Mouse (Mus musculus) mature B cell (primary cell): ENCODE data around the gene Gjd3.

Experiments used
- in situ Hi-C: fragments of 300-500 bp; cut with MboI; formaldehyde crosslinking; loops from 2 replicates; pipeline ENCODE4 v1.14.3; 2019

The Gjd3 gene

DNA sequence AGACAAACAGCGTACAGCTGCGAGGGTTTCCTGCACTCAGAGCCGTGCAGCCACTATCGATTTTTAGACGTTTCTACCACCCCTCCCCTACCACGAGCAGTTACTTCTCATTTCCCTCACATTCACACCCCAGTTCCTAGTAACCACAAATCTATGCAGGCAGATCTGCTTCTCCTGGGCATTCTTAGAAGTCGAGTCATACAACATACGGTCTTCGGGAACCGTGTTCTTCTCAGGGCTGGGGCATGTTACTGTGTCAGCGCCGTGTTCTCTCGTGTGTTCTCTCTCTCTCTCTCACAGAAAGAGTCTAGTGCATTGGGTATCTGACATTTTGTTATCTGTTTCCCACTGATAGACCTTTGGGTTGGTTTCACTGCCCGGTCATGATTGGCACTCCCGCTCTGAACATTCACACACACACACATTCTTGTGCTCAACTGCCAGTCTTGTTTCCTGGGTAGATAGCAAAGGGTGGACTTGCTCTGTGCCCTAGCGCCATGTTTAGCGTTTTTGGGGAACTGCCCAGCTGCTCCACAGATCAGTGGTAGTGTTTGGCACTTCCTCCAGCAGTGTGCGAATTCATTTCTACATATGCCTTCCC is 34.7 kb downstream of the Gjd3 start:
- in situ Hi-C loops = no loop called here

DNA sequence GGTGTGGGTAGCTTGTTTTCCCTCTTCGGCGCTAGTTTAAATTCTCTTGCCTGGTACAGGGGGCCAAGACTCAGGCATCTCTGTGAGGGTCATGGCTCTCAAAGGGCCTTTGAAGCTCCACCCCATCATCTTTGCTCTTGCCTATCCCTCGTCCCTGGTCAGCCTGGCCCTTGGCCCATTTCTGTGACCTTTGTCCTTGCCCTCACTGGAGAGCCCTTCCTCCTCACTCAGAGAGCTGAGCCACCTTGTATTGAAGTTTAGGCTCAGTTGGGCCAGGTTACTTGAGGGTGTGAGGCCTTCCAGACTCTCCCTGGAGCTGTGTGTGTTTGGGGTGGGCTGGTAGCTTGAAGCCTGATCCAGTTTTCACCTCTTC is 37.2 kb downstream of the Gjd3 start:
- in situ Hi-C loops = no loop called here

DNA sequence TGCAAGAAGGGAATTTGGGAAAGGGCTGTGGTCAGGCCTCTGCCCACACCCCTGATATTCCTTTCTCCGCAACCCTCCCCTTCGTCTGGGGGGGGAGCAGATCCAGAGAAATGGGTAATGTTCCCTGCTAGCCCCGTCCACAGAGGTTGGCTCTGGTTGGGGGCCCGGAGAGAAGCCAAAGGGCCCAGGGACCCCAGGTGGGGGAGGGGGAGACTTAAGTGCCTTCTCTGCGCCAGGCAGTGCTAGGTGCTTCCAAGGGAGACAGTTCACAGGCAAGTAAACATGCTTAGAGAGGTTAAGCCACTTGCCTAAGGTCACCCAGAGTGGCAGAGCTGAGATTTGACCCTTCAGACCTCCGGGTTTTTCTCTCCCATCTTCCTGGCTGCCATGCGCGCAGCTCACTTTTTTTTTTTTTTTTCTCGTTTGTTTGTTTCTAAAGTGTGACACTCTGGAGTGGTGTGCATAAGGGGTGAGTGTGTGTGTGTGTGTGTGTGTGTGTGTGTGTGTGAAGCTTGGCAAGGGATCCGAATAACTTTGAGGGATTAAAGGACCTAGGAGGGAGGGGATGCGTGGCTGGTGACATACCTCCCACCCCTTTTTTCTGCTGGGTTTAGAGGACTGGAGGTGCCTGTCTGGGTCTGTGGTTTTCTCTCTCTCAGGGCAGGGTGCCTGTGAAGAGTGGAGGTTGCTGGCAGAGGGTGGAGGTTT is 37.8 kb downstream of the Gjd3 start:
- in situ Hi-C loops = no loop called here

DNA sequence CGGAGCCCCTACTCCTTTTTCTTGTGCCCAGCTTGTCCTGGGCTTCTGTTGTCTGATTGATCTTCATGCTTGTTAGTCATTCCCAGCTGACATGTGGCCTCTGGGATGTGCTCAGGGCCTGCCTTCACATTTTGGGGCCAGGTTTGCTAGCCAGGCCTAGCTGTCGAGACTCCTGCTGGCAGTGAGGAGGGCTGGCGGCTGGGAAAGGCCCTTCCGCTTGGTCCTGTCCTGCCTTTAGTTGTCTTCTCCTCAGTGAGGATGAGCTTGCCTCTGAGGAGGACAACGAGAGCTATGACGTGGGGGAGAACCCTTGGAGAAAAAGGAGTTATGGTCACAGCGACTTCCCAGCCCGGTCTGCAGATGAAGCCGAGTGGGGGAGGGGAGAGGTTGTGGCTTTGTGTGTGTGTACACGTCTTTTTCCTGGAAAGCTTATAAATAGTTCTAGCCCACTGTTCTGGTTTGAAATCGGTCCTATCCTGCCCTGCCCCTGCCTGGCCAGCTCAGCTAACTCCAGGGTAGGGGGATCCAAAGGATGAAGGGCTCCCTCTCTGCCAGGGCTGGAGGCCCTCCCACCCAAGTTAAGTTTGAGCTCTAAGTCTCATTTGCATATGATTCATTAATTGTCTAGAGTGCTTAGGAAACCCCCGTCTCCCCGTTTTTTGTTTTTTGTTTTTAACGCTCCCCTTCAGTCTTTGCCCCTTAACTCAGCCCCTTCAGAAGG is 38.9 kb downstream of the Gjd3 start:
- in situ Hi-C loops = no loop called here

DNA sequence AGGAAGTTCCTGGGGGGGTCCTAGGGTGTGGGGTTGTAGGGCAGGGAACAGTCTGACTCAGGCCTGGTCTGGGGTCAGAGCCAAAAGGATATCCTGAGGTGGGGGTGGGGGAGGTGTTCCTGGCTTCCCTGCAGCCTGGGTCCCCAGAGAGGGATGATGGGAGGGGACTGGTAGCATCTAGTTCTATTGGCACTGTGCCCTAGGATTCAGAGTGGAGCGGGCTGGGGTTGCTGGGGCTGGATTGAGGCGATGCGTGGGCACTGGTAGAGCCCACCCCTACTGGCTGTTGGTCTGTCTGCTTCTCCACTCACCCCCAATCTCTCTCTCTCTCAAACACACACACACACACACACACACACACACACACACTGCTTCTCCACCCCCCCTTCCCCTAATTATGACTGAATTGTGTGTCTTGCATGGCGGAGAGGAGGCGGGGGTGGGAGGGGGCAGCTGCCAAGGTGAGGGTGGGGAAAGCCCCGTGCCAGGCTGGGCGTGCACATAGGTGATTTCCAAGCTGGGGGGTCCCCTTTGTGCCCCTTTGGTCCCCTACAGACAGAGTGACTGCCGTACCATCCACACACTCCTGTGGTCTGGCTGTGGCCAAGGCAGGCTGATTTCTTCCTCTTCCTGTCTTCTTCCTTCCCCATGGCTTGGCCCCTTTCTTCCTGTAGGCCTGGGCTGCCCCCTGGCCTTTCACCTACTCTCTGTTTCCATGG is 39.7 kb downstream of the Gjd3 start:
- in situ Hi-C loops = no loop called here

DNA sequence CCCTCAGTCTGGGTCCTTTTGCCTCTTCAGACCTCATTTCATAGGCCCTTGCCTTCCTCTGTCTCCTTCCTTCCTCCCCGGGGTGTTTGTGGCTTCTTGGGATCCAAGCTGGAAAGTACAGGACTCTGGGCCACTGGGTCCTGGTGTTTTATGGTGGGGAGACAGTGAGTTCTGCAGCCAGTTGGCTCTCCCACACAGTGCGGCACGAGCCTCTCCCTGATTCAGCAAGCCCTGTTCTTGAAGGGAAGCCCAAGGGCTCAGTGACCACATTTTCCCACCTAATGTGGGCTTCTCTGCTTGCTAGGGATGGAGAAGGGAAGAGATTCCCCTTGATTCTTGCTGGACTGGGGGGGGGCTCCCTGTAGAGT is 40.3 kb downstream of the Gjd3 start:
- in situ Hi-C loops = no loop called here

DNA sequence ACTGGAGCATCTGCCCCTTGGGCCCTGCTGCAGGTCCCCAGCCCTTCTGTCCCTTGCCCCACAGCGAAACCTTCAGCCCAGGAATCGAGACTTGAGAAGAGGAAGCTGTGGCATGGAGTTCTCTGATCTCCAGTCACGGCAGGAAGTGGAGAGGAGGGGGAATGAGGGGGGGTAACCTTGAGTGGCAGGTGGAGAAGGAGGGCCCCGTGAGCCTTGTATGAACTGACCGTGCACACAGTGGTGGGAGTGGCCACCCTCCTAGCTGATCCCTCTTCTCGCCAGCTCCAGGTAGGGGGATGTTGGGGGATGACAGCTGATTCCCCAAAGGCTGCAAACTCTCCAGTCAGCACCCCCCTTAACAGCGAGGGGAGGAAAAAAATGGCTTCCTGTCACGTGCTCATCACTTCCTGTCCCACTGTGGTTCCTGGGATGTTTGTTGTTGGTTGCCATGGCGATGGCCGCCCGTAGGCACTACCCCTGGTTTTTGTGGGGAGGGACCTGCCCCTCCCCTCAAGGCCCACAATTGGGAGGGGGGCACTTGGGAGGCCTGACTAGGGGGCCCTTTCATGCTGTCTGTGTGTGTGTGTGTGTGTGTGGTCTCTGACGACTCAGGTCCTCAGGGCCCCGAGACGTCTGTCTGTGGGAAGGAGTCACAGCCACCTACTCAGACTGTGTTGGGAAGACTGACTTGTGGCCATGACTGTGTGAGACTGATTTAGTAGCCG is 40.8 kb downstream of the Gjd3 start:
- in situ Hi-C loops = no loop called here

DNA sequence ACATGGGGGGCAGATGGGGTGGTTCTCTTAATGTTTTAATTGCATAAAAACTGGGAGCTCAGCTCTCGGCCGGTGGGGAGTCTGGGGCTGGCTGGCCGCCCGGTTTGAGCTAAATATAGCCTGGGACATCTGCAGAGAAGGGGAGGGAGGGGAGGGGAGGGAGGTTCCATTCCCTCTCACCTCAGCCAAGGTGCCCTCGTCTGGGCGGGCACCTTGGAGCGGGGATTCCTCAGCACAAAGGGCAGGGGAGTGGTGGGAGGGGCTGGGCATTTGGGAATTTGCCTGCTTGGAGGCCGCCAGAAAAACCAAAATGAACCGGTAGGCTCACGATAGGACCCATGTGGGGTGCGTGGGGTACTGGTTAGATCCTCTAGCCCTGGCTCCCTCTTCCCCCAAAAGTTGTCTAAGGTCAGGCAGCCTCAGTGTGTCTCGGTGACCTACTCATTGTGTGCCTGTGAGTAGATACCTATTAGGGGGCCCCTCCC is 41.4 kb downstream of the Gjd3 start:
- in situ Hi-C loops = no loop called here

DNA sequence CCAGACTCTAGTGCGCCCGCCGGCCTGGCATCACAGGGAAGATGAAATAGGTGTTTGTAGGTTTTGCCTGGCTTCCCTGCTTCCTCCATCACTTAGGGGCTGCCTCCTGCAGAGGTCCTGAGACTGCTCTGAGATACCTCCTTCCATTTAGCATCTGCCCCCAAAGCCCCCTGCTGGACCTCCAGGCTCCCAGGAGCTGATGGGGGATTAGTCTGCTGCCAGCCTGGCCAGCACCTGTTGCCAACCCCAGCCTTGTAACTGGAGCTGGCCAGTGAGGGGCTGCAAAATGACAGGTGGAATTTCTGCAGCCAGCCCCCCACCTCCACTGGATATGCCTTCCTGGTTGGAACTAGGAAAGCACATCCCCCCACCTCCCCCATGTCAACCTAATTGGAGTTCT is 42.0 kb downstream of the Gjd3 start:
- in situ Hi-C loops = no loop called here

DNA sequence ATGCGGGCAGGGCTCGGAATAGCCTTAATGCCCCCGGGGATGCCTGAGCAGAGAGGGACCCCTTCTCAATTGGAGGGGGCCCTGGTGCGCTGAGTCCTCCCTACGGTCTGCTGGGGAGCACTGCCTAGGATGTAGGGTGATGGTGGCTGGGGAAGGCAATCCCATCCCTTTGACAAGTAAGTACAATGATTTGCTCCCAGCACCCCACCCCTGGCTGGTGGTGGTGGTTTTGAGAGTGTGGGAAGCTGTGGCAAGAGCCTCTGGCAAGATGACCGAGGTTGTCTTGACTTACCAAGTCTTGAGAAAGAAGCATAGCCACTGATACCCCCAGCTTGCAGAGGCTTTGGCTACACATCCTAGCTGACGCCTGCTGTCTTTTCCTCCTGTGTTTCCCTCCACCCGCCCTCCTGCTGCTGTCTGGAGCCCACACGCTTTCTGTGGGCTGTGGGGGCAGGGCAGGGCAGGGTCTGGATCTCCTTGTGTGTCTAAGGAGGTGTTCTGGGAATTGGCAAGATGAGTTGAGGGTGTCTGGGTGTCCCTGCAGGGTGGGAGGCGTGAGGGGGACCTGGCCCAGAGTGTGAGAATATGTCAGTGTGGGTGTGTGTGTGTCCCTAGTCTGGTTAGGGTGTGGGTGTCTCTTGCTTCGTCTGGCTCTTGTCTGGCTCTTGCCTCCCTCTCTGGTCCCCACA is 42.7 kb downstream of the Gjd3 start:
- in situ Hi-C loops = loop anchor here (5.0 kb wide), 1 partner anchor 32 kb away; no protein-coding TSS in a partner anchor

DNA sequence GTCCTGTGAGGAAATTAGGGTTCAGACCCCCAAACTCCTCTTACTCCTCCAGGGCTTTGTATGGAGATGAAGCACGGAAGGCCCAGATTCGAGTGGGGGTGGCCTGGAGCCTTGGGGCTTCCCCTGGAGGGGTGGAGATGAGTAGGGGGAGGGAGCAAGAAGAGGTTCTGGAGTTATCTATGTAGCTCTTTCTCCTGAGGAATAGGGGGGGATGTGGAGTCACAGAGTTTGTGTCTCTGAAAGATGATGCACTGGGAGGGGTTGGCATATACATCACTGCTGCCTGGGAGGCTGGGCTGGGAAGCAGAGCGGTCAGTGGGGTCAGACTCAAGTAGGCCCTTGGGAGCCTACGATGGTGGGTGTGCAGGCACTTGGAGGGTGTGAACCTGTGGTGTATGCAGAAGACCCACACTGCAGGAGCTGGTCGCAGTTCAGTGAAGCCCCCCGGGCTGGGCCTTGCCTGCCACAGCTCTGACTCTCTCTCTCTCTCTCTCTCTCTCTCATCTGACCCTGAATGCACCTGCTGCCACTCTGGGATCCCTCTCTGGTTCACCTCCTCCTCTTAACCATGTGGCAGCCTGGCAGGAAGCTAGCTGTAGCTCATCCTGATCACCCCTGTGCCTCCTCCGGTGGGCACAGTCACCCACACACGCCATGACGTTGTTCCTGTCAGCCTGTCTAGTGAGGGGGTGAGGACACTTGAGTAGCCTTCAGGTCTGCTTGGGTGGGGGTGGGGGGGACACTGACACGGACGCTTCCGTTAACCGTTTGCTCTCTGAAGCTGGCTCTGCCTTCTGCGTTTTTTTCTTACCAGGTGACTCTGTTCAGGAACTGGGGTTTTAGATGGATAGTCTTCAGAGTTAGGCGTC is 43.5 kb downstream of the Gjd3 start:
- in situ Hi-C loops = loop anchor here (5.0 kb wide), 1 partner anchor 33 kb away; no protein-coding TSS in a partner anchor

DNA sequence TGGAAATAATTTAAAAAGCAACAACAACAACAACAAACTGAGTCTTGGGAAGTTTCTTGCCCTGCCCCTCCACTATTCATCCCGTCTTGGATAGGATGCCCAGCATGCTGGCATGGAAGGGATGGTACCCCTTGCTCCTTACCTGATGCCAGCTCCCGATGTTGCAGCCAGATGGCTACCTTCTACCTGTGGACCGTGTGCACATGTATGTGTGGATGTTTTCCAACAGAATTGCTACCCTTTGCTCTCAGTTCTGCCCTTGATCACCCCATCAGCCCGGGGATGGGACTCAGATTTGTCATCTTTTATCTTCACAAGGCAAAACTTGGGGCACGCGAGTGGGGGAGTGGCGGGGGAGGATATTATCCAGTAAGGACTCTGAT is 44.1 kb downstream of the Gjd3 start:
- in situ Hi-C loops = loop anchor here (5.0 kb wide), 1 partner anchor 34 kb away; no protein-coding TSS in a partner anchor

DNA sequence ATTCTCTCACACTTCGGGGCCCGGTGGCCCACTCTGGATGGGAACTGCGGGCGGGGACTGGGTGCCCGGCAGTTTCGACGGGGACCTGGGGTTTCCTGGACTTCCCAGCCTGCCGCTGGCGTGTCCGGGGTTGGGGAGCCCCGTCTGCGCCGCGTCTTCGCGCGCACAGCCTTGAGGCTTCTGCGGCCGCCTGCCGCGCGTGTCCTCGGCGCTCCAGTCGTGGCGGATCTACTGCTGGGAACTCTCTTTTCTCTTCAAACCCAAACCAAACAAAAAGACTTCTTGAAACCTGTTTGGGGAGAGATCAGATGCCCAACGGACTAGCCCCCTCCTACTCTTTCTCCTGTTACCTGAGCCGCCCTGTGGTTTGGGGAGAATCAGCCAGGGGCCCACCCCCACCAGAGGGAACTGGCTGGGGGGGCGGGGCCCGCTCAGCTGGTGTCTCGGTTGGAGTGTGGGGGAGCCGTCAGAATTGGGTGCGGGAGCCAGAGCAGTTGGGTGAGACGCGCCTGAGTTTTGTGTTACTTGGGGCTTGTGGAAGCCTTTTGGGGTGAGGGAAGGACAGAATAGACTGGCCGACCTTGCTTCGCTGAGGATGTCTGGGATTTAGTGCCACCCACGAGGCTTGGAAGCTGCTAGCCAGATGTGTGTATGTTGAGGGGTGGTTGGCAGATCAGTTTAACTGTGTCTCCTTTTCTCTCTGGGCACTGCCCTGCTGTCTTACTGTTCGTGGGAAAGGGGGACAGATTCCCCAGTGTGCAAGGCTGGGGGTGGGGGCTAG is 44.7 kb downstream of the Gjd3 start:
- in situ Hi-C loops = loop anchor here (5.0 kb wide), 1 partner anchor 34 kb away; no protein-coding TSS in a partner anchor

DNA sequence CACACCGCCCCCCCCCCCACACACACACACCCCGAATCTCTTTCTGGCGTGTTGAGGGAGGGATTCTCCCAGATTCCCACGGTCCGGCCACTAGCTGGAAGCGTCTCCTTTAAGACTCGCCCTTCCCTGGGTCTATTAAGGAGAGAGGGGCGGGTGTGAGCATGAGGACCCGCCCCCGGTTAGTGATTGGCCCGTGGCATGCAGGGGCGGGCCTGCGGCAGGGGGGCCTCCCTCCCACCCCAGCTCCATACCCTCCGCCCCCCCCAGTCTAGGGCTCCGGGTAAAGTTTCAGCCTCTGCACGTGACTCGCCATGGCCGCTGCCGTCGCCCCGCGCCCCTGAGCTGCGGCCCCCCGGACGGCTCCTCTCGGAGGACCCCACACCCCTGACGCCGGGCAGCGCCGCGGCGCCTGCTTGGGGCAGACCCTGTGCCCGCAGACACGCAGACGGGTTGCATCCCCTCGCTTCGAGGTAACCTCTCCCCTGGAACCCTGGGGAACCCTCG is 45.4 kb downstream of the Gjd3 start:
- in situ Hi-C loops = loop anchor here (5.0 kb wide), 1 partner anchor 35 kb away; no protein-coding TSS in a partner anchor

DNA sequence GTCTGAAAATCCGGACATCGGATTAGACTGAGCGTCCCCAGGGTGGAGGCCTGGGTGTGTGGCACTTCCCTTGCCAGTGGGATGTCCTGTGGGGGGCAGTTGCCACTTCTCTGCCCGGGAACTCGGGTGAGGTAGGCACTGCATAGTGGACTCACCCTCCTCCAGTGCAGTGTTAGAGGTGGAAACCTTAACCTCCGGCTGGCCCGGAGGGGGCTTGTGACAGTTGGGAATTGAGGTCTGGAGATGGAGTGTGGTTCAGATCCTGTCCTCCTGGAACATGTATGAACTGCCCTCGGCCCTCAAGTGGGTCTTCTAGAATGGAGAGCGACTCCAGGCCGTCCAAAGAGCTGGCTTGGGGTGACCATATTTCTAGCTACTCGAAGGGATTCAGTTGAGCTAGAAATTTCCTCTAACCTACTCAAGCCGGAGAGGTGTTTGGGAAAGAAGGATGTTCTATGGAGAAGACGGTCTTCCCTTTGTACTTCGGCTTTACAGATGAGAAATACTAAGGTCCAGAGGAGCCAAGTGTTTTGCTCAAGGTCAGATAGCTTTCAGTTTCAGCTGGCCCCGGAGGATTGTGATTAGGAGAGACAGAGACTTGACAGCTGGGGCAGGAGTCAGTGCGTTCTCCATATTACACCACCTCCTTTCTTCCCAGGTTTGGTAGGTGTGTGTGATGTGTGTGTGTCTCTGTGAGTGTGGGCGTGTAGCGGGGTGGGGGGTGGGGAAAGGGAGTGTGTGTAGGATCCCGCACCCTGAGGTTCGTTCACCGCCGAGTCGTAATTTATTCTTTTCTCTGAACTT is 46.0 kb downstream of the Gjd3 start:
- in situ Hi-C loops = loop anchor here (5.0 kb wide), 1 partner anchor 35 kb away; no protein-coding TSS in a partner anchor

DNA sequence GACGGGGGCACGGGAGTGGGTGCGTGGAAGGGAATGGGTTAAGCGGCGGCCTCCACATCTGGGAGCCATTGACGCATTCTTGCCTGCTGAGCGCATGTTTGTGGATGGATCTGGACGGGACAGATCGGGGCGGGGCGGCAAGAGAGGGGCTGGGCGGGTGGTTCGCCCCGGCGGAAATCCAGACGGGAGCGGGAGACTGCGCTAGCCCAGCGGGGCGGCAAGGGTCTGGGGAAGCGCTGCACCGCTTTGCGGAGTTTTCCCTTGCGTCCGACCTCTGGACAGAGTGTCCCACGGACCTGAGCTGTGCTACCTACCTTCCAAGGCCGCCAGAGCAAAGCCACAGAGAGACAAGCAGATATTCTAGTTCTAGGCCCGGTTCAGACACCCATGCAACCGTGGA is 46.6 kb downstream of the Gjd3 start:
- in situ Hi-C loops = loop anchor here (5.0 kb wide), 1 partner anchor 36 kb away; no protein-coding TSS in a partner anchor

DNA sequence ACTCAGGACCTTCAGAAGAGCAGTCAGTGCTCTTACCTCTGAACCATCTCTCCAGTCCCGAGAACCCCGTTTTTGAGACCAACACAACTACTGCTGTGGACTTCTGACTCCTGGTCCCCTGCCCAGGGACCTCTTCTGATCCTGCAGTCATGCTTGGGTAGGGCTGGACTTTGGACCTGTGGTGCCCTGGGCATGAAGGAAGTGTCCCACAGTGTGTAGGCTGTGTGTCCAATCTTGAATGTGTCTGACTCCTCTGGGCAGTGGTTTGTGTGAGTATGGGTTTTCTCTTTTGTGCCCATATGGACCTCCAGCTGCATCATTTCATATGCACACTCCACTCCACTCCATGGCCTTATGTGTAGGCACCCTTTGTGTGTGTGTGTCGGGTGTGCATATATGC is 47.7 kb downstream of the Gjd3 start:
- in situ Hi-C loops = loop anchor here (5.0 kb wide), 1 partner anchor 37 kb away; no protein-coding TSS in a partner anchor

DNA sequence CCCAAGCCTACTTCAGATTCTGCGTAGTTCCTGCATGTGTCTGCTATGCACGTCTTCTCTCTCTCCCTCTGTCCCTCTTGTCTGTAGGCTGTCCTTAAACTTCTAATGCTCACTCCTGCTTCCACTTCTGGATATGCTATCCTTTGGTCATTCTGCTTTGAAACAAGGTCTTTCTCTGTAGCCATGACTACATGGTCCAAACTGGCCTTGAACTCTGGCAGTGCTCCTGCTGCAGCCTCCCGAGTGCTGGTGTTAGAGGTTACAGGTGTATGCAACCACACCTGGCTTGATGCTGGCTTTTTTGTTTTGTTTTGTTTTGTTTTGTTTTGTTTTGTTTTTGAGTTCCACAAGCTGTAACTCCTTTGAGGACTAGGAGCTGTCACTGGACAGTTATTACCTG is 48.4 kb downstream of the Gjd3 start:
- in situ Hi-C loops = no loop called here
